Mouse (Mus musculus) embryonic fibroblast, embryonic 13.5 days (primary cell): Measurements from ENCODE around the gene Fam20b.

ENCODE experiments used
- CTCF ChIP-seq: IDR thresholded peaks from 2 replicates; pipeline ENCODE4 v1.5.1; 2011; ENCODE audit warnings: mild to moderate bottlenecking, control low read depth, low read length, moderate library complexity, borderline replicate concordance; ENCODE audit not compliant: insufficient read depth
- POLR2A ChIP-seq: IDR thresholded peaks from 2 replicates; pipeline ENCODE4 v1.6.1; 2011; ENCODE audit warnings: low read depth, mild to moderate bottlenecking, control low read depth, low read length, moderate library complexity

- TF ChIP-seq CTCF (no peak), POLR2A (no peak)
These were observed 13.1 kb downstream of the Fam20b start for GRCm38 (mm10) chr1:156705696-156706285.
